Mouse (Mus musculus) C2C12 (cell line): ENCODE results near the gene Mns1. TPM values are rescaled to one million over a fixed set of nuclear protein-coding genes. Genes with fewer than 3 reads are reported as not detected.
A peak's percentile ranks its signal among the peaks of the same experiment; 100 is the strongest.

Experiments used
- H3K27me3 ChIP-seq: one replicate; pipeline ENCODE4 v1.6.1; 2011; ENCODE audit not compliant: control insufficient read depth, insufficient read depth, insufficient read length
- H3K36me3 ChIP-seq: one replicate; pipeline ENCODE4 v1.6.1; 2011; ENCODE audit not compliant: control insufficient read depth, insufficient read depth
- H3K4me3 ChIP-seq: one replicate; pipeline ENCODE4 v1.5.1; 2011; ENCODE audit warnings: mild to moderate bottlenecking, control low read depth; ENCODE audit not compliant: poor library complexity, insufficient read depth, severe bottlenecking
- H3K79me2 ChIP-seq: one replicate; pipeline ENCODE4 v1.6.1; 2011; ENCODE audit not compliant: control insufficient read depth, insufficient read depth
- H3K79me3 ChIP-seq: one replicate; pipeline ENCODE4 v1.6.1; 2011; ENCODE audit warnings: low read depth, control low read depth
- H3ac ChIP-seq: one replicate; pipeline ENCODE3; 2011; ENCODE audit warnings: low read depth; ENCODE audit not compliant: control insufficient read depth, insufficient read length
- CEBPB ChIP-seq: IDR thresholded peaks from one replicate; pipeline ENCODE4 v1.6.1; 2011; ENCODE audit warnings: low read depth, mild to moderate bottlenecking, control low read depth, moderate library complexity
- CTCF ChIP-seq: IDR thresholded peaks from one replicate; pipeline ENCODE4 v1.5.1; 2011; ENCODE audit not compliant: control insufficient read depth, insufficient read depth, insufficient read length
- FOSL1 ChIP-seq: IDR thresholded peaks from one replicate; pipeline ENCODE4 v1.8.0; 2011; ENCODE audit warnings: mild to moderate bottlenecking, low read length; ENCODE audit not compliant: poor library complexity, insufficient read depth, severe bottlenecking
- MAX ChIP-seq: IDR thresholded peaks from one replicate; pipeline ENCODE4 v1.6.1; 2011; ENCODE audit warnings: mild to moderate bottlenecking, control low read depth
- MYOD1 ChIP-seq: IDR thresholded peaks from one replicate; pipeline ENCODE4 v1.6.1; 2011; ENCODE audit warnings: low read depth; ENCODE audit not compliant: control insufficient read depth, insufficient read length
- MYOG ChIP-seq: IDR thresholded peaks from one replicate; pipeline ENCODE4 v1.6.1; 2011; ENCODE audit not compliant: control insufficient read depth, insufficient read length; ENCODE audit errors: extremely low read depth
- USF1 ChIP-seq: IDR thresholded peaks from one replicate; pipeline ENCODE4 v1.6.1; 2011; ENCODE audit warnings: low read depth, mild to moderate bottlenecking, control low read depth, moderate library complexity
- microRNA-seq: library from miRNA; unstranded; fragments of <30 nt; microRNA quantifications from one replicate; pipeline ENCODE4, GENCODE M21; 2019; ENCODE audit warnings: borderline microRNAs expressed
- polyA plus RNA-seq: library from polyadenylated mRNA; unstranded; fragments of >200 nt; fragmentation: generic; extraction: Trizol; gene quantifications from one replicate; pipeline ENCODE4 v1.2.1, GENCODE M21; 2012; ENCODE audit warnings: missing spikeins

The Mns1 gene
- polyA plus RNA-seq, 1 experiment = 2.5 TPM

- H3ac ChIP-seq = peak within 1 kb of the TSS; percentile 69
- H3K79me3 ChIP-seq = peaks cover 3% of the 10 kb centered on the region
- peak within 1 kb of the TSS; percentile 72 for H3K4me3 ChIP-seq
- TF ChIP-seq FOSL1 = no peak
- TF ChIP-seq USF1 = no peak
- TF ChIP-seq MAX = no peak
- no peak for TF ChIP-seq CTCF
- H3K36me3 ChIP-seq = no peaks in the 10 kb centered on the region
- peaks cover 11% of the 10 kb centered on the region for H3K79me2 ChIP-seq
- H3K27me3 ChIP-seq = no peaks in the 10 kb centered on the region
These were observed 54.4 kb downstream of the Mns1 start, which contains the start of gene Tex9 for GRCm38 (mm10) chr9:72492194-72492565. Gene Tex9 (minus strand): TSS chr9:72492212.

GRCm38 (mm10) chr9:72493465-72493864 is 55.7 kb downstream of the Mns1 start:
- H3K27me3 ChIP-seq = no peaks in the 10 kb centered on the region
- H3K79me2 ChIP-seq = peaks cover 11% of the 10 kb centered on the region
- no peaks in the 10 kb centered on the region for H3K36me3 ChIP-seq
- TF ChIP-seq USF1 (peak; percentile 72), MYOD1 (no peak)
- no peak overlapping the region for H3K4me3 ChIP-seq
- peaks cover 3% of the 10 kb centered on the region for H3K79me3 ChIP-seq
- no peak overlapping the region for H3ac ChIP-seq

- Histone ChIP-seq H3K79me2 (peaks cover 11% of the 10 kb centered on the region), H3K27me3 (no peaks in the 10 kb centered on the region), H3K4me3 (no peak overlapping the region), H3K36me3 (no peaks in the 10 kb centered on the region), H3ac (no peak overlapping the region), H3K79me3 (peaks cover 3% of the 10 kb centered on the region)
- TF ChIP-seq USF1 (no peak), MAX (no peak), CTCF (no peak), MYOD1 (no peak), FOSL1 (no peak), CEBPB (no peak), MYOG (no peak)
These were observed 56.3 kb downstream of the Mns1 start for GRCm38 (mm10) chr9:72493984-72494685.

GRCm38 (mm10) chr9:72496691-72497090 is 58.9 kb downstream of the Mns1 start:
- H3K36me3 ChIP-seq = no peaks in the 10 kb centered on the region
- TF ChIP-seq USF1 = no peak
- no peak for TF ChIP-seq MYOD1
- TF ChIP-seq CEBPB = no peak
- no peak for TF ChIP-seq MYOG
- no peak for TF ChIP-seq FOSL1
- no peak for TF ChIP-seq CTCF
- no peak for TF ChIP-seq MAX

GRCm38 (mm10) chr9:72497171-72497570 is 59.4 kb downstream of the Mns1 start:
- H3K4me3 ChIP-seq = no peak overlapping the region
- H3K36me3 ChIP-seq = no peaks in the 10 kb centered on the region
- TF ChIP-seq FOSL1 = no peak
- TF ChIP-seq CEBPB = no peak
- no peak for TF ChIP-seq MYOG
- no peak for TF ChIP-seq CTCF
- TF ChIP-seq MYOD1 = no peak
- no peak for TF ChIP-seq USF1
- TF ChIP-seq MAX = no peak
- H3K27me3 ChIP-seq = no peaks in the 10 kb centered on the region
- H3K79me2 ChIP-seq = no peaks in the 10 kb centered on the region
- no peaks in the 10 kb centered on the region for H3K79me3 ChIP-seq
- H3ac ChIP-seq = no peak overlapping the region

More at GRCm38 (mm10) chr9:72496691-72497090, 58.9 kb downstream of the Mns1 start:
- H3K27me3 ChIP-seq = no peaks in the 10 kb centered on the region
- no peak overlapping the region for H3ac ChIP-seq
- no peak overlapping the region for H3K4me3 ChIP-seq
- H3K79me2 ChIP-seq = peaks cover under 1% of the 10 kb centered on the region
- no peaks in the 10 kb centered on the region for H3K79me3 ChIP-seq

Small RNAs within 50 kb of the gene (microRNA-seq; reads per million reads assigned to microRNA genes)
- not detected for gene Gm28010

Other genes starting within 250 kb of the Mns1 start
- 4.7 TPM for gene Zfp280d, start 163.2 kb upstream of the Mns1 start, polyA plus RNA-seq
- 4.6 TPM for gene Tex9, start 54.2 kb downstream of the Mns1 start, polyA plus RNA-seq
- 3.9 TPM for gene Rfx7, start 94.2 kb downstream of the Mns1 start, polyA plus RNA-seq
- gene Nedd4, start 224.3 kb downstream of the Mns1 start, polyA plus RNA-seq = 215 TPM